Mouse (Mus musculus): ENCODE results near the gene Tuba1c. TPM values are rescaled to one million over a fixed set of nuclear protein-coding genes. Genes with fewer than 3 reads are reported as not detected.
A peak's percentile ranks its signal among the peaks of the same experiment; 100 is the strongest.

The Tuba1c gene
- polyA plus RNA-seq, 2 experiments: 273 to 277 TPM

DNA sequence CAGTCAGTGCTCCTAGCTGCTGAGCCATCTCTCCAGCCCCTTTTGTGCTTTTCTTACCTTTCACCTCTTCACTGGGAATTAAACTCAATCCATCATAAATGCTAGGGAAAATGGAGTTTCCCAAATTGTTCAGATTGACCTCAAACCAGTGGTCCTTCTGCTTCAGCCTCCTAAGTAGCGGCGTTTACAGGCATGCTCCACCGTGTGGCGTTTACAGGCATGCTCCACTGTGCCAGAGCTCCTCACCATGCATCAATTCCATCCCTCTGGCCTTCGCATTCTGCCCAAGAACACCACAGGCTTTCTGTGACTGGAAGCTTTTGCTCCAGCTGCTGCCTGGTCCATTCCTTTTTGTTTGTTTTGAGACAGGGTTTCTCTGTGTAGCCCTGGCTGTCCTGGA lies 2.6 kb upstream of the Tuba1c start:
- H3K27me3 ChIP-seq (ENCODE audit: control insufficient read depth, insufficient read depth, low read length): no peaks in the 10 kb centered on the region
- ATAC-seq (ENCODE audit: insufficient read depth) (no peak), DNase-seq (ENCODE audit: low read depth in 3 of 3, low spot score in 3 of 3) (no peak)
- no peaks in the 10 kb centered on the region for H3K9me3 ChIP-seq (ENCODE audit: control insufficient read depth, low read length)
- no peak overlapping the region for H3K27ac ChIP-seq
- TF ChIP-seq CTCF (IDR thresholded peaks at IDR 0.05; ENCODE audit: low read depth) (no peak; the same call in none of the 2 replicates), EP300 (IDR thresholded peaks at IDR 0.05; ENCODE audit: low read depth) (no peak)
- H3K36me3 ChIP-seq (replicated peaks; ENCODE audit: control insufficient read depth, insufficient read depth, low read depth): peaks cover 3% of the 10 kb centered on the region
- peaks cover 8 to 10% of the 10 kb centered on the region in 2 experiments for H3K4me1 ChIP-seq (replicated peaks; ENCODE audit: control insufficient read depth in 2 of 2, insufficient read depth in 2 of 2, low read length in 1 of 2)
- no peak overlapping the region for H3K4me2 ChIP-seq (ENCODE audit: low read depth)
- H3K4me3 ChIP-seq (ENCODE audit: insufficient read depth in 1 of 2, low read depth in 2 of 2, low read length in 2 of 2): no peak overlapping the region
- H3K9ac ChIP-seq (replicated peaks): no peak overlapping the region
- 69% methylated on average over 5 of the region's 5 CpGs for WGBS (ENCODE audit: insufficient replicate concordance)

DNA sequence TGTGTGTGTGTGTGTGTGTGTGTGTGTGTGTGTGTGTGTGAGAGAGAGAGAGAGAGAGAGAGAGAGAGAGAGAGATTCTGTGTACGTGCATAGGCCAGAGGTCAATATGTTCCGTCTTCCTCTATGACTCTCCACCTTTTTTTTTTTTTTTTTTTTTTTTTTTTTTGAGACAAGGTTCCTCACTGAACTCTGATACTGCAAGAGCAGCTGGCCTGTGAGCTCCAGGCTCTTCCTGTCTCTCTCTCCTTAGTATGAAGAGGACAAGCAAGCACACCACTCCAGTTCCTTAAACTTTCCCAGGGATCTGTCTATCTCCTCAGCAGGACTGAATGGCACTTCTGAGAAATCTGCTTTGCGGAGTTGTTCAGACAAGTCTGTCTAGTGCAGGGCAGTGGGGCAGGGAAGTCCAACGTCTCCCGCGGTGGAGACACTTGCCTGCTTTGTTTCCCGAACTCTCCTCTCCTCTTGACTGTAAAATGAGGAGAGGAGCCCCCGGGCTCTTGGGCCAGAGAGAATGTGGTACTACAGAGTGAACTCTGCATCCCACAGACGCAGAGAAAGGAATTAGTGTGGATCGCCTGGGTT lies 725 bp upstream of the Tuba1c start:
- H3K9ac ChIP-seq (replicated peaks): peak overlapping the region; percentile 79
- H3K9me3 ChIP-seq (ENCODE audit: control insufficient read depth, low read length): no peaks in the 10 kb centered on the region
- ATAC-seq (ENCODE audit: insufficient read depth) (no peak), DNase-seq (ENCODE audit: low read depth in 3 of 3, low spot score in 3 of 3) (no peak)
- peaks cover 21% of the 10 kb centered on the region for H3K36me3 ChIP-seq (replicated peaks; ENCODE audit: control insufficient read depth, insufficient read depth, low read depth)
- H3K4me1 ChIP-seq (replicated peaks; ENCODE audit: control insufficient read depth in 2 of 2, insufficient read depth in 2 of 2, low read length in 1 of 2): peaks cover 24 to 28% of the 10 kb centered on the region in 2 experiments
- peak overlapping the region; percentile 75 for H3K27ac ChIP-seq
- no peaks in the 10 kb centered on the region for H3K27me3 ChIP-seq (ENCODE audit: control insufficient read depth, insufficient read depth, low read length)
- TF ChIP-seq CTCF (IDR thresholded peaks at IDR 0.05; ENCODE audit: low read depth): no peak
- no peak for TF ChIP-seq EP300 (IDR thresholded peaks at IDR 0.05; ENCODE audit: low read depth)
- H3K4me3 ChIP-seq (ENCODE audit: insufficient read depth in 1 of 2, low read depth in 2 of 2, low read length in 2 of 2): peak overlapping the region; percentile 68 to 71
- H3K4me2 ChIP-seq (ENCODE audit: low read depth): peak overlapping the region; percentile 99
- WGBS (ENCODE audit: insufficient replicate concordance): 3% methylated on average over 10 of the region's 10 CpGs

DNA sequence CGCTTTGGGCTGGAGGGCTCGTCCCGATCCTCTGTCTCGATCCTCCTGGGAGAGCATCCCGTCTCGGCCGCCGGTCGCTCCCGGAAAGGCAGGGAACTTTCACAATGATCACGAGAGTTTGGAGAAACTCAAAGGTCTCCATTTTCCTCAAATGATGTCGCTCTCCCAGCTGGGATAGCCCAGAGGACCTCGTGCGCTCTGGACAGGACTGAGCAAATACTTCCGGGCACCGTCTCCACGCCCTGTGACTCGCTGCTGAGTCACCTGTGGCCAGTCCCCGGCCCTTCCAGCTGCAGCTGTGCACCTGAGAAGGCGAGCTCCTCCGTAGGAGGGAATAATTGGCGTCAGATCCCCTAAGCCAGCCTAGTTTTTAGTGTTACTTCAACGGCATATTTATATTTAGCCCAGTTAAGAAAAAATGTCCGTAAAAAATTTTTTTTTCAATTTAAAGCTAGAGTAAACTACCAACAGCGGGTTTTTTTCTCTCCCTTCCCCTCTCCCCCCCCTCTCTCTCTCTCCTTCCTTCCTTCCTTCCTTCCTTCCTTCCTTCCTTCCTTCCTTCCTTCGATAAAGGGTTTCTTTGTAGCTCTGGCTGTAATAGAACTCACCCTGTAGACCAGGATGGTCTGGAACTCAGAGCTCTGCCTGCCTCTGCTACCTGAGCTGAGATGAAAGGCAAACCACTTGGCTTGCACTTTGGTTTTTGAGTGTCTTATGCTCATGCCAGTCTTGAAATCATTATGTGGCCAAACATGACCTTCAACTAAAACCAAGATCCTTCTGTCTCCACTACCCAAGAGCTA lies 1.1 kb downstream of the Tuba1c start:
- Histone ChIP-seq H3K27ac (peak overlapping the region; percentile 90), H3K27me3 (ENCODE audit: control insufficient read depth, insufficient read depth, low read length) (no peaks in the 10 kb centered on the region), H3K9me3 (ENCODE audit: control insufficient read depth, low read length) (no peaks in the 10 kb centered on the region), H3K4me3 (ENCODE audit: insufficient read depth in 1 of 2, low read depth in 2 of 2, low read length in 2 of 2) (peak overlapping the region; percentile 71 to 89), H3K9ac (replicated peaks) (peak overlapping the region; percentile 86), H3K4me2 (ENCODE audit: low read depth) (peak overlapping the region; percentile 99), H3K36me3 (replicated peaks; ENCODE audit: control insufficient read depth, insufficient read depth, low read depth) (peaks cover 36% of the 10 kb centered on the region), H3K4me1 (replicated peaks; ENCODE audit: control insufficient read depth in 2 of 2, insufficient read depth in 2 of 2, low read length in 1 of 2) (peaks cover 24 to 28% of the 10 kb centered on the region in 2 experiments)
- DNase-seq (ENCODE audit: low read depth in 3 of 3, low spot score in 3 of 3) (peak in 2 of 3 experiments; percentile 57 to 65), ATAC-seq (ENCODE audit: insufficient read depth) (peak; percentile 73)
- WGBS (ENCODE audit: insufficient replicate concordance): under 1% methylated on average over 26 of the region's 26 CpGs
- no peak for TF ChIP-seq CTCF (IDR thresholded peaks at IDR 0.05; ENCODE audit: low read depth)
- no peak for TF ChIP-seq EP300 (IDR thresholded peaks at IDR 0.05; ENCODE audit: low read depth)

DNA sequence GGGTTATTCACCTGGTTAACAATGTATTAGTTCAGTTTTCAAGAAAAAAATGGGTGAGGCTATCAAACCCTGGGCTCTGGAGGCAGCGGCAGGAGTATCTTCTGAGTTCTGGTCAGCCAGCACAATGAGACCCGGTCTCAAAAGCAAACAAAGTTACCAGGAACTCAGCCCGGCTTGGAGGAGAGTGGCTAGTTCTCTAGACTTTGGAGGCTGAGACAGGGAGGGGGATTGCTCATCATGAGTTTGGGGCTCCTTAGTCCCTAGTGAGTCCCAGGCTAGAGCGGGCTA lies 1.6 kb downstream of the Tuba1c start:
- no peak for ATAC-seq (ENCODE audit: insufficient read depth)
- DNase-seq (ENCODE audit: low read depth in 3 of 3, low spot score in 3 of 3): no peak
- TF ChIP-seq CTCF (IDR thresholded peaks at IDR 0.05; ENCODE audit: low read depth) (no peak), EP300 (IDR thresholded peaks at IDR 0.05; ENCODE audit: low read depth) (no peak)
- H3K36me3 ChIP-seq (replicated peaks; ENCODE audit: control insufficient read depth, insufficient read depth, low read depth): peaks cover 41% of the 10 kb centered on the region
- H3K4me2 ChIP-seq (ENCODE audit: low read depth): peak overlapping the region; percentile 99
- H3K9ac ChIP-seq (replicated peaks): peak overlapping the region; percentile 86
- H3K4me1 ChIP-seq (replicated peaks; ENCODE audit: control insufficient read depth in 2 of 2, insufficient read depth in 2 of 2, low read length in 1 of 2): peaks cover 24 to 28% of the 10 kb centered on the region in 2 experiments
- H3K27ac ChIP-seq: peak overlapping the region; percentile 90
- H3K27me3 ChIP-seq (ENCODE audit: control insufficient read depth, insufficient read depth, low read length): no peaks in the 10 kb centered on the region
- H3K9me3 ChIP-seq (ENCODE audit: control insufficient read depth, low read length): no peaks in the 10 kb centered on the region
- H3K4me3 ChIP-seq (ENCODE audit: insufficient read depth in 1 of 2, low read depth in 2 of 2, low read length in 2 of 2): peak overlapping the region; percentile 71 to 89
- 22% methylated on average over 4 of the region's 4 CpGs for WGBS (ENCODE audit: insufficient replicate concordance)

DNA sequence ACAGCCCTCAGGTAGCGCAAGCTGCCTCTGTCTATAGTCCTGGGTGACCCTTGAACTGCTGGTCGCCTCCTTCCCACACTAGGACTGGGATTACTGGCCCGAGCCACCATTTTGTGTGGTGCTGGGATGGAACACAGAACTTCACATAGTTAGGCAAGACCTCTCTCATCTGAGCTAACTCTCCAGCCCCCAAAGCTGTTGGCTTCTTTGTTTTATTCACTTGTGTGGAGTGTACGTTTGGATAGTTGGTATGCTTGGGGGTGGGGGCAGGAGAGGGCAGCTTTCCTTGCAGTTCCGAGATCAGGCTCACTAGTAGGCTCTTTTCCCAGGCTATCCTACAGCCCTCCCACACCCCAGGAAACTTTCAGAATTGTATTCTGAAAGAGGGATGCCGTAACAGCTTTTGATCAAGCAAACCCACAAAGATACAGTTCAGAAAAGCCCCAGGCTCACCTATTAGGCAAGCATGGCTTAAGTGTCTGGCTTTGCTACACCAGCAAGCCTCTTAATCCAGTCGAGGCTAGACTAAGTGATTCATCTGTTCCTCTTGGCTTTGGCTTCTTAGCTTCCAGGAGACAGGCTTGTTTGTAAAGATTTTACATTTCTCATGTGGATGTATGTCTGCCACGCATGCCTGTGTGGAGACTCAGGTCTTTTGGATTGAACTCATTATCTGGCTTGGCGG lies 2.5 kb downstream of the Tuba1c start:
- Histone ChIP-seq H3K4me1 (replicated peaks; ENCODE audit: control insufficient read depth in 2 of 2, insufficient read depth in 2 of 2, low read length in 1 of 2) (peaks cover 24 to 28% of the 10 kb centered on the region in 2 experiments), H3K4me3 (ENCODE audit: insufficient read depth in 1 of 2, low read depth in 2 of 2, low read length in 2 of 2) (peak overlapping the region; percentile 71 to 89), H3K9ac (replicated peaks) (peak overlapping the region; percentile 86), H3K36me3 (replicated peaks; ENCODE audit: control insufficient read depth, insufficient read depth, low read depth) (peaks cover 48% of the 10 kb centered on the region), H3K9me3 (ENCODE audit: control insufficient read depth, low read length) (no peaks in the 10 kb centered on the region), H3K27me3 (ENCODE audit: control insufficient read depth, insufficient read depth, low read length) (no peaks in the 10 kb centered on the region), H3K27ac (peak overlapping the region; percentile 3), H3K4me2 (ENCODE audit: low read depth) (peak overlapping the region; percentile 99)
- WGBS (ENCODE audit: insufficient replicate concordance): 32% methylated on average over 9 of the region's 9 CpGs
- DNase-seq (ENCODE audit: low read depth in 3 of 3, low spot score in 3 of 3): no peak
- no peak for ATAC-seq (ENCODE audit: insufficient read depth)
- TF ChIP-seq CTCF (IDR thresholded peaks at IDR 0.05; ENCODE audit: low read depth): no peak
- TF ChIP-seq EP300 (IDR thresholded peaks at IDR 0.05; ENCODE audit: low read depth): no peak

All from liver, embryonic 14.5 days (tissue).